Mouse (Mus musculus) kidney, embryonic 14.5 days (tissue): ENCODE data around the gene AC109138.7. TPM values are rescaled to one million over a fixed set of nuclear protein-coding genes. Genes with fewer than 3 reads are reported as not detected.
A peak's percentile ranks its signal among the peaks of the same experiment; 100 is the strongest.

Experiments used
- ATAC-seq: fragments of 200-750 bp; cut with Nextera tagmentation; 2 replicates; pipeline ENCODE4 v1.8.0; 2017; ENCODE audit warnings: moderate number of reproducible peaks, mild to moderate bottlenecking, moderate TSS enrichment, moderate library complexity; ENCODE audit not compliant: low FRiP score, low TSS enrichment
- H3K27ac ChIP-seq: fragments of 300-500 bp; sonication (generic); 2 replicates; pipeline ENCODE4 v1.5.1; 2014; ENCODE audit warnings: low read depth, mild to moderate bottlenecking, low read length, moderate library complexity, mixed read lengths
- H3K27me3 ChIP-seq: fragments of 300-500 bp; sonication (generic); 2 replicates; pipeline ENCODE4 v1.6.1; 2014; ENCODE audit warnings: mild to moderate bottlenecking, low read length; ENCODE audit not compliant: control insufficient read depth, insufficient read depth
- H3K36me3 ChIP-seq: fragments of 300-500 bp; sonication (generic); 2 replicates; pipeline ENCODE4 v1.6.1; 2014; ENCODE audit warnings: low read length, mixed read lengths; ENCODE audit not compliant: control insufficient read depth, insufficient read depth
- H3K4me1 ChIP-seq: fragments of 300-500 bp; sonication (generic); 2 replicates; pipeline ENCODE4 v1.6.1; 2014; ENCODE audit warnings: low read length, mixed read lengths; ENCODE audit not compliant: control insufficient read depth, insufficient read depth
- H3K4me2 ChIP-seq: fragments of 300-500 bp; sonication (generic); replicated peaks from 2 replicates; pipeline ENCODE4 v1.6.1; 2014; ENCODE audit warnings: low read depth, mild to moderate bottlenecking, low read length
- H3K4me3 ChIP-seq: fragments of 300-500 bp; sonication (generic); 2 replicates; pipeline ENCODE4 v1.5.1; 2014; ENCODE audit warnings: mild to moderate bottlenecking, low read length
- H3K9ac ChIP-seq: fragments of 300-500 bp; sonication (generic); 2 replicates; pipeline ENCODE4 v1.6.1; 2014; ENCODE audit warnings: low read depth, mild to moderate bottlenecking, low read length, moderate library complexity
- H3K9me3 ChIP-seq: fragments of 300-500 bp; sonication (generic); 2 replicates; pipeline ENCODE4 v1.6.1; 2016; ENCODE audit warnings: low read length; ENCODE audit not compliant: control insufficient read depth
- WGBS: fragments of 180-500 bp; shearing (Covaris S2); extraction: QIAGEN DNeasy Blood & Tissue Kit; methylation state at CpG from one replicate; pipeline ENCODE4 v1.1.7; 2014; 5-methylcytosine and 5-hydroxymethylcytosine counted together
- polyA plus RNA-seq: library from polyadenylated mRNA; unstranded; fragments of >200 nt; fragmentation: Nextera tagmentation; extraction: Ambion mirVana; gene quantifications from 2 replicates; pipeline ENCODE4 v1.2.1, GENCODE M21; 2014

Gene AC109138.7
- polyA plus RNA-seq, 1 experiment from 2014 or later, result not detected

DNA sequence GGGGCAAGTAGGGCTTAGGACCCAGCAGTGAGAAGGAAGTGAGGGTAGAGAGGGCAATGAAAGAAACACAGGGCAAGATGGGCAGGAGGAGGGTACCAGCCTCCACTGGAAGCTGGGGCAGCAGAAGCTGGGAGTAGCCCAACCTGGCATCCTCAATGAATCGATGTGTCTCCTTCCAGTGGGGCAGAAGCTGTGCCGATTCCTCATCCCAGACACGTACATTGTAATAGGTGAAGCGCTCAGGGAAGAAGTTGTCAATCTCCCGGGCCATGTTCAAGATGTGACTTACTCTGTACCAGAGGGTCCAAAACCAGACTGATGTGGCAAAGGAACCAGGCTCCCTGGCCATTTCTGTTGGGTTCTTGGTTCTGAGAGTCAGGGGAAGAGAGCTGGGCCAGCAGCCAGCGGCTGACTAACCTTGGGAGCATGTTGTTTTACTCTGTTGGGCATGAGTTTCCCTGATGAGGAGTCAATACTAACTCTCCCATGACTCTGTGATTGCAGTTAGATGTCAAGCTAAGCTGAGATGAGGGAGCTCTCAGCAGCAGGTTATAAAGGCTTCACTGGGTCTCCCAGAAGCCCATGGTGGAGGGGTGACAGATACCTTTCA is 50.1 kb downstream of the AC109138.7 start:
- no peak for ATAC-seq

DNA sequence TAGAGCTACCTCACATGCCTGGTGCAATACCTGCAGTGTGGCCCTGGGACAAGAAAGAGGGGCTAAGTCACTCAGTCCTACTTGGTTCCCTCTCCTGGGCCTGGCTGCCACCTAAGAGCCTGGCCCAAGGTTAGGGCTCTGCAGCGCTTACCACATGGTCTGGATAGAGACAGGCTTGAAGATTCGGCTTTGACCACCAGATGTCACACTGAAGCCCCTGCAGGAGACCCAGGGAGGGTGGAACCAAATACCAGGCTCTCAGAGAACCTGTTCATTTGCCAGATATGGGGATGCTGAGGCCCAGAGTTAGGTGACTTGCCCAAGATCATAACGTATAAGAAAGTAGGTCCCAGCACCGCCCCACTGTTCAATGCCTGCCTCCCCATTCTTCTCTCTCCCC is 51.8 kb downstream of the AC109138.7 start:
- peaks cover 5% of the 10 kb centered on the region; the same call in 1 of the 2 replicates for H3K27me3 ChIP-seq
- H3K4me3 ChIP-seq, result no peak overlapping the region
- no peaks in the 10 kb centered on the region for H3K9me3 ChIP-seq
- H3K4me2 ChIP-seq, result no peak overlapping the region
- H3K9ac ChIP-seq, result no peak overlapping the region
- no peaks in the 10 kb centered on the region; the same call in 1 of the 2 replicates for H3K36me3 ChIP-seq
- ATAC-seq, result no peak
- H3K27ac ChIP-seq, result no peak overlapping the region
- no peaks in the 10 kb centered on the region for H3K4me1 ChIP-seq
- 65% methylated on average over 4 of the region's 4 CpGs for WGBS

More for the DNA sequence above, 50.1 kb downstream of the AC109138.7 start:
- H3K9me3 ChIP-seq, result no peaks in the 10 kb centered on the region
- H3K4me3 ChIP-seq, result no peak overlapping the region
- H3K4me2 ChIP-seq, result no peak overlapping the region
- 0 out of 2 replicates have a peak, but pooled peaks cover 5% of the 10 kb centered on the region for H3K27me3 ChIP-seq
- H3K9ac ChIP-seq, result no peak overlapping the region
- H3K4me1 ChIP-seq, result no peaks in the 10 kb centered on the region
- WGBS, result 94% methylated on average over 6 of the region's 6 CpGs
- H3K27ac ChIP-seq, result no peak overlapping the region
- H3K36me3 ChIP-seq, result no peaks in the 10 kb centered on the region

DNA sequence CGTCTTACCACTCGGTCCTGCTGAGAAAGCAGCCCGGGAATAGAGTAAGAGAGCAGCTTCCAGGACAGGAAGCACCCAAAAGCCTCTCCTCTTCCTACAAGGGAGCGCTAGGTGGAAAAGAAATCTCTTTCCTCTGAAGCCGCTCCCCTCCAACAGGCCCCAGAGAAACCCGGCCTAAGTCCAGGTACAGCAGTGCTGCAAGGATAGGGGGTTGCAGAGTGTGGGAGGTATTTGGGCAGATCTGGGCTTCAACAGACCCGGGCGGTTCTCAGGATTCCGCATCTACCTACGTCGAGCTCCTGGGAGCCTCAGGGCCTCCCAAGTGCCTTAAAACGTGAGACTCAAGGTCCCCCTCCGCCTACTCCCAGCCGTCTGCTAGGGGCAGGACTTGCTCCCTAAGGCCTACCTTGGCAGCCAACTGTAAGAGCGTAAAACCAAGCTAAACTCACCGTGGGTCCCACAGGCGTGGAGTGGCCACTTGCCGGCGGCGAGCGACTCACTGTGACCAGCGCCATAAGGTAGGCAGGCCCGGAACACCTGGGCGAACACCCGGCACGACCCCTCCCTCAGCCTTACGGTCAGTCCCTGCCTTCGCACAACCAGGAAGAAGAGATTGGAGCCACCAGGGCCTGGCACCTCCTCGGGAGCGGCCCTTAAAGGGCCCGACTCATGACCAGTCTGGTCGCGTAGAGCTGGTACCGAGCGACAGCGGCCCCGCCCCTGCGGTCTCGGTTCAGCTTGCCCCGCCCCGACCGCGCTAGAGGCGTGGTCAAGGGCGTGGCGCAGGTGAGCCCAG is 54.6 kb downstream of the AC109138.7 start, which contains the start of gene Ssh3:
Ssh3 (minus strand) TSS at position 615 of the 796 bp plus-strand sequence.
- Histone ChIP-seq H3K4me3 (peak within 1 kb of the TSS; percentile 48), H3K27me3 (peaks cover 5% of the 10 kb centered on the region; the same call in 1 of the 2 replicates), H3K4me1 (no peaks in the 10 kb centered on the region), H3K36me3 (no peaks in the 10 kb centered on the region; the same call in 1 of the 2 replicates), H3K9ac (peak within 1 kb of the TSS; percentile 63), H3K27ac (no peak within 1 kb of the TSS; the same call in 1 of the 2 replicates), H3K4me2 (peak within 1 kb of the TSS; percentile 77), H3K9me3 (no peaks in the 10 kb centered on the region)
- 5% methylated on average over 46 of the region's 46 CpGs for WGBS
- ATAC-seq, result peak; percentile 82

DNA sequence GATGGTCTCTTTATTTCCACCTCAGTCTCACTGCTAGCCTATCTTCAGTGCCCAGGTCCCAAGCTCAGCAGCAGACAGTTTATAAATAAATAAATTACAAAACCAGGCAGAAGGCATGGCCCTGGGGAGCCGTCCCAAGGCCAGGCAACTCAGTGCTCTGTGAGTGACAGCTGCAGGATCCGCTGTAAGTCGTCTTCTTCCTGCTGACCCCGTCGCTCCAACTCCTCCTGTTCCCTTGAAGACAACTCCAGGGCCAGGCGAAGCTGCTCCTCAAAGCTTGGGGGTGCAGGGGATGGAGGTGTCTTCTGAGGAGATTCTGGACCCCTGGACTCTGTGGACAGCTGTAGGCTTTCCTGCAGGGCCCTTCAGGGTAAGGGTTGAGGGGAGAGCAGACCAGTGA is 56.0 kb downstream of the AC109138.7 start:
- H3K27ac ChIP-seq, result no peak overlapping the region
- H3K36me3 ChIP-seq, result no peaks in the 10 kb centered on the region; the same call in 1 of the 2 replicates
- no peak overlapping the region for H3K4me2 ChIP-seq
- H3K9ac ChIP-seq, result no peak overlapping the region
- ATAC-seq, result no peak
- peaks cover 5% of the 10 kb centered on the region; the same call in 1 of the 2 replicates for H3K27me3 ChIP-seq
- 63% methylated on average over 6 of the region's 6 CpGs for WGBS
- no peak overlapping the region for H3K4me3 ChIP-seq
- H3K9me3 ChIP-seq, result no peaks in the 10 kb centered on the region
- no peaks in the 10 kb centered on the region for H3K4me1 ChIP-seq

DNA sequence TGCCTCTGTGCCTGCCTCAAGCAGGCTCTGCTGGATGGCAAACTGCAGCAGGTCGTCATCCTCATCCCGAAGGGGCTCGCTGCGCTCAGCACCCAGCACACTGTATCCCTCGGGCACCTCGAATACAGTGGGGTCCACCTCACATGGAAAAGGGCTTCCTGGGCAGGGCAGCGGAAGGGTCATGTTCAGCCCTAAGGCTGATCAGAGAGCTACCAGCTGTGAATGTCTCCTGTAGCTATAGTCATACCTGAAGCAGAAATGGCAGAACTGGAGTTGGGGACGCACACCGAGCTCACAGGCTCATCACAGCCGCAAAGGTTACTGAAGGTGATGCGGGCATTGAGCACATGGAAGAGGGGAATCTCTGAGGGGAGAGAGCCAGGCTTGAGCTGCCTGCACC is 56.8 kb downstream of the AC109138.7 start:
- H3K4me2 ChIP-seq, result no peak overlapping the region
- no peak for ATAC-seq
- no peaks in the 10 kb centered on the region; the same call in 1 of the 2 replicates for H3K36me3 ChIP-seq
- no peak overlapping the region for H3K4me3 ChIP-seq
- no peak overlapping the region for H3K27ac ChIP-seq
- H3K9me3 ChIP-seq, result no peaks in the 10 kb centered on the region
- 95% methylated on average over 11 of the region's 11 CpGs for WGBS
- peaks cover 5% of the 10 kb centered on the region; the same call in 1 of the 2 replicates for H3K27me3 ChIP-seq
- no peaks in the 10 kb centered on the region for H3K4me1 ChIP-seq
- H3K9ac ChIP-seq, result no peak overlapping the region

DNA sequence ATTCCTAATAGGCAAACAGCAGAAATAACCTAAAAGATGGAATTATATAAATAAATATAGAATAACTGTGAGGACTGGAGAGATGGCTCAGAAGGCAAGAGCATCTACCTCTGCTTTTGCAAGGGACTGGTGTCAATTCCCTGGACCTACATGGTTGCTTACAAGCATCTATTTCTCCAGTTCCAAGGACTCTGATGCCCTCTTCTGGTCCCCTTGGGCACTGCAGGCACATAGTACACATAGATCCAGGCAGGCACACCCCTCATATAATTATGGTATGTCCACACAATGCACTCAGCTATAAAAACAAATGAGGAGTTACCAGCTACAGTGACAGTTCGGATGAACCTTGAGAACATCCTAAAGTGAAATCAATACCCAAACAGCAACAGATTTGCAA is 65.3 kb downstream of the AC109138.7 start:
- Histone ChIP-seq H3K9ac (no peak overlapping the region), H3K4me2 (no peak overlapping the region), H3K4me1 (0 out of 2 replicates have a peak, but pooled peaks cover 4% of the 10 kb centered on the region), H3K36me3 (no peaks in the 10 kb centered on the region), H3K4me3 (no peak overlapping the region), H3K9me3 (no peaks in the 10 kb centered on the region; the same call in 1 of the 2 replicates), H3K27me3 (no peaks in the 10 kb centered on the region), H3K27ac (no peak overlapping the region)
- 97% methylated on average over 1 of the region's 1 CpGs for WGBS
- no peak for ATAC-seq

DNA sequence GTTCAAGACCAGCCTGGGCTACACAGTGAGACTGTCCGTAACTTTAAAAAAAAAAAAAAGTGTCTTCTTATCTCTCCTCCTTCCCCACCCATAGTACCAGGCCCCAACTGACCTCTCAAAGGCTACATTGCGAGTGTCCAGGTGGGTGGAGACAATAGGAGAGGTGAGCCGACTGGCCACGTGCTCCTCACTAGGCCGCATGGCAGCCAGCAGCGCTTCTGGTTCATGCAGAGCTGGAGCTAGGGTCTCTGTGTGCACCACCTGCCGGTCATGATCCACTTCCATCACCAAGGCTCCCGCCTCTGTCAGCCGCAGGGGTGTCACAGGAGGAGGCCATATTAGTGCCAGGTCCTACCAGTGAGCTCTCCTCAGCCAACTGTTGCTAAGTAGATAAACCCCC is 66.3 kb downstream of the AC109138.7 start:
- WGBS, result 97% methylated on average over 9 of the region's 9 CpGs
- no peak overlapping the region for H3K9ac ChIP-seq
- H3K4me1 ChIP-seq, result 0 out of 2 replicates have a peak, but pooled peaks cover 4% of the 10 kb centered on the region
- H3K27me3 ChIP-seq, result no peaks in the 10 kb centered on the region
- H3K4me2 ChIP-seq, result no peak overlapping the region
- ATAC-seq, result no peak
- no peaks in the 10 kb centered on the region; the same call in 1 of the 2 replicates for H3K9me3 ChIP-seq
- peaks cover 2% of the 10 kb centered on the region; the same call in 1 of the 2 replicates for H3K36me3 ChIP-seq
- no peak overlapping the region for H3K27ac ChIP-seq
- H3K4me3 ChIP-seq, result no peak overlapping the region
